Mouse (Mus musculus): Measurements from ENCODE around the gene 4930452B06Rik.

GRCm38 (mm10) chr14:8712674-8713073 is 46.6 kb upstream of the 4930452B06Rik start:
- TF ChIP-seq CTCF (IDR thresholded peaks at IDR 0.05; ENCODE audit: low read depth): no peak
- no peak for TF ChIP-seq EP300 (IDR thresholded peaks at IDR 0.05; ENCODE audit: low read depth)
